Mouse (Mus musculus) kidney, embryonic 14.5 days (tissue): Measurements from ENCODE around the gene Gins3. TPM values are rescaled to one million over a fixed set of nuclear protein-coding genes. Genes with fewer than 3 reads are reported as not detected.
"Not testable (repeated sequence)": the region's sequence is repeated elsewhere in the genome, so short reads cannot be mapped to it uniquely, and the experiment has no call there.

Experiments used
- ATAC-seq: fragments of 200-750 bp; cut with Nextera tagmentation; 2 replicates; pipeline ENCODE4 v1.8.0; 2017; ENCODE audit warnings: moderate number of reproducible peaks, mild to moderate bottlenecking, moderate TSS enrichment, moderate library complexity; ENCODE audit not compliant: low FRiP score, low TSS enrichment
- H3K27ac ChIP-seq: fragments of 300-500 bp; sonication (generic); 2 replicates; pipeline ENCODE4 v1.5.1; 2014; ENCODE audit warnings: low read depth, mild to moderate bottlenecking, low read length, moderate library complexity, mixed read lengths
- H3K27me3 ChIP-seq: fragments of 300-500 bp; sonication (generic); 2 replicates; pipeline ENCODE4 v1.6.1; 2014; ENCODE audit warnings: mild to moderate bottlenecking, low read length; ENCODE audit not compliant: control insufficient read depth, insufficient read depth
- H3K36me3 ChIP-seq: fragments of 300-500 bp; sonication (generic); 2 replicates; pipeline ENCODE4 v1.6.1; 2014; ENCODE audit warnings: low read length, mixed read lengths; ENCODE audit not compliant: control insufficient read depth, insufficient read depth
- H3K4me1 ChIP-seq: fragments of 300-500 bp; sonication (generic); 2 replicates; pipeline ENCODE4 v1.6.1; 2014; ENCODE audit warnings: low read length, mixed read lengths; ENCODE audit not compliant: control insufficient read depth, insufficient read depth
- H3K4me2 ChIP-seq: fragments of 300-500 bp; sonication (generic); replicated peaks from 2 replicates; pipeline ENCODE4 v1.6.1; 2014; ENCODE audit warnings: low read depth, mild to moderate bottlenecking, low read length
- H3K4me3 ChIP-seq: fragments of 300-500 bp; sonication (generic); 2 replicates; pipeline ENCODE4 v1.5.1; 2014; ENCODE audit warnings: mild to moderate bottlenecking, low read length
- H3K9ac ChIP-seq: fragments of 300-500 bp; sonication (generic); 2 replicates; pipeline ENCODE4 v1.6.1; 2014; ENCODE audit warnings: low read depth, mild to moderate bottlenecking, low read length, moderate library complexity
- H3K9me3 ChIP-seq: fragments of 300-500 bp; sonication (generic); 2 replicates; pipeline ENCODE4 v1.6.1; 2016; ENCODE audit warnings: low read length; ENCODE audit not compliant: control insufficient read depth
- WGBS: fragments of 180-500 bp; shearing (Covaris S2); extraction: QIAGEN DNeasy Blood & Tissue Kit; methylation state at CpG from one replicate; pipeline ENCODE4 v1.1.7; 2014; 5-methylcytosine and 5-hydroxymethylcytosine counted together
- polyA plus RNA-seq: library from polyadenylated mRNA; unstranded; fragments of >200 nt; fragmentation: Nextera tagmentation; extraction: Ambion mirVana; gene quantifications from 2 replicates; pipeline ENCODE4 v1.2.1, GENCODE M21; 2014

The Gins3 gene
- polyA plus RNA-seq, 1 experiment from 2014 or later, result 27.0 TPM

DNA sequence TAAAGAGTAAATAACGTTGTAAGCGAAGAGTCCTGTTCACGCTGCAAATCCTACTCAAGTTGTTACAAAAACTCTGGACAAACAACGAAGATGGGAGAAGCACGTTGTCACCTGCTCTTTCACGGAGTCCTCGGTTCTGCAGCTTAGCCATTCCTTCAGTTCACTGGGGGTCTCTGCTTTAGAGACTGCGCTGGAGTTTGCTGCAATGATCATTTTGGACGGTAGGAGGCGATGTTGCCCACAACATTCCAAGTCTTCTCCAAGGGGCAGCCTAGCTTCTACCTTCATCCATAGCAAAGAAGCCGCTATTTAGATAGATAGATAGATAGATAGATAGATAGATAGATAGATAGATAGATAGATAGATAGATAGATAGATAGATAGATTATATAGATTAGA lies 33.4 kb upstream of the Gins3 start:
- no peak overlapping the region for H3K4me2 ChIP-seq
- H3K36me3 ChIP-seq, result no peaks in the 10 kb centered on the region
- no peaks in the 10 kb centered on the region for H3K9me3 ChIP-seq
- H3K27ac ChIP-seq, result no peak overlapping the region
- WGBS, result 12% methylated on average over 11 of the region's 11 CpGs
- H3K4me3 ChIP-seq, result no peak overlapping the region
- no peak overlapping the region for H3K9ac ChIP-seq
- no peaks in the 10 kb centered on the region for H3K4me1 ChIP-seq
- no peaks in the 10 kb centered on the region for H3K27me3 ChIP-seq
- no peak for ATAC-seq

DNA sequence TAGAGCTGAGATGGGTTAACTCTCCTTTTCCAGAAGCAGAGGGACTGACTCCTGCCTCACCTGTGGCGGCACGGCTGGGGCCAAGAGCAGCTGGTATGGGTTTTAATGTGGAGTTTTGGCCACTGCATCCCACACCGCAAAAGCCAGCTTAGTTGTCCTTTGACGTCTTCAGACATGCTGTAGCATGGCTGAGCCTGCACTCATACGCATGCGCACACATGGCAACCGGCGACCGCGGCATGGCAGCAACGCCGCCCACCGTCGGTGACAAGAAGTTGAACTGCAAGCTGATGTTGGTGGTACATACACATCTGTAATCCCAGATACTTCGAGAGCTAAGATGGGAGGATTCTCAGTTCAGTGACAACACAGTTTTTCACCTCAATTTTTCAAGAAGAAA lies 31.9 kb upstream of the Gins3 start:
- H3K27ac ChIP-seq, result no peak overlapping the region
- no peak overlapping the region for H3K4me2 ChIP-seq
- no peaks in the 10 kb centered on the region for H3K9me3 ChIP-seq
- no peaks in the 10 kb centered on the region for H3K27me3 ChIP-seq
- no peaks in the 10 kb centered on the region for H3K4me1 ChIP-seq
- no peaks in the 10 kb centered on the region for H3K36me3 ChIP-seq
- H3K4me3 ChIP-seq, result no peak overlapping the region
- 83% methylated on average over 15 of the region's 15 CpGs for WGBS
- H3K9ac ChIP-seq, result no peak overlapping the region
- ATAC-seq, result no peak

DNA sequence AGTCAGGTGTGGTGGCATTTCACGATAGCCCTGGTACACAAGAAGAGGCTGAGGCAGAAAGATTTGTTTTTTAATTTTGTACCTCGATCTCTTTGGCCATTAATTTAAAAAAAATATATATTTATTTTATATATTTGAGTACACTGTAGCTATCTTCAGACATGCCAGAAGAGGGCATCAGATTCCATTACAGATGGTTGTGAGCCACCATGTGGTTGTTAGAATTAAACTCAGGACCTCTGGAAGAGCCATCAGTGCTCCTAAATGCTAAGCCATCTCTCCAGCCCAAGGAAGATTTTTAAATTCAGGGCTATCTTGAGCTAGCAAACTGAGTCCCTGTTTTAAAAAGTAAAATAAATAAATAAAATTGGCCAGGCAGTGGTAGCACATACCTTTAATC lies 31.1 kb upstream of the Gins3 start:
- Histone ChIP-seq H3K36me3 (no peaks in the 10 kb centered on the region), H3K27me3 (no peaks in the 10 kb centered on the region), H3K9ac (no peak overlapping the region), H3K4me3 (no peak overlapping the region), H3K9me3 (no peaks in the 10 kb centered on the region), H3K4me1 (no peaks in the 10 kb centered on the region), H3K4me2 (no peak overlapping the region), H3K27ac (no peak overlapping the region)
- WGBS, result 74% methylated on average over 2 of the region's 2 CpGs
- no peak for ATAC-seq

DNA sequence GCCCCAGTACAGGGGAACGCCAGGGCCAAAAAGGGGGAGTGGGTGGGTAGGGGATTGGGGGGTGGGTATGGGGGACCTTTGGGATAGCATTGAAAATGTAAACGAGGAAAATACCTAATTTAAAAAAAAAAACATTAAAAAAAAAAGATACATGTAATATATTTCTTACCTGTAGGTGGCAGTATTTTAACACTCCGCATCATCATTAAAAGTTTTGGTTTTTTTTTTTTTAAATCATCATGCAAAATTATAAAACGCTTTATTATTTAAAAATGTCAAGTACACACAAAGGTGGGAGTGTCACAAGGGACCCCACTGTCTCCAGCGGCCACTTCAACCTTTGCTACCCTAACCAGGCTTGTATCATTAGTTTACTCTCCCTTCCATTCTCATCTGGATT lies 26.7 kb upstream of the Gins3 start:
- not testable (repeated sequence) for H3K27me3 ChIP-seq, H3K27ac ChIP-seq, ATAC-seq, H3K9ac ChIP-seq, H3K9me3 ChIP-seq, H3K4me3 ChIP-seq, H3K4me1 ChIP-seq, H3K4me2 ChIP-seq, H3K36me3 ChIP-seq
- 25% methylated on average over 4 of the region's 5 CpGs for WGBS

DNA sequence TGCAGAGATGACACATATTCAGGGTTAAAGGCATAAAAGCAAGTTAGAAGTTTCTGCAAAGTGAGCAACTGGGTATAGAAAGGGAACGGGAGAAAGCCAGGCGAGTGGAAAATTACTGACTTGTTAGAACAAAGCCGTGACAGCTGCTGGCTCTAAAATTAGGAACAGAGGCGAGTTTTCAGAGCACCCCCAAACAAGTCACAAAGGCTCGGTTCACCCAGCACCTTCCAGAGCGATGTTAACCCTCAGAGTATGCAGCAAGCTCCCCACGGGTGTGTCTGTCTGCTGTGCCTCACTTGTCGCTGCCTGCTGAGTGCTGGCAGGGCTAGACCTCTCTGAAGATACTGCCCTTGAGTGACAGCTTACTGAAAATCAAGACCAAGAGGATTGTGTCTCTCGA lies 26.0 kb upstream of the Gins3 start:
- Histone ChIP-seq H3K27ac (no peak overlapping the region), H3K4me3 (no peak overlapping the region), H3K36me3 (no peaks in the 10 kb centered on the region), H3K4me2 (no peak overlapping the region), H3K27me3 (no peaks in the 10 kb centered on the region), H3K4me1 (no peaks in the 10 kb centered on the region), H3K9me3 (no peaks in the 10 kb centered on the region), H3K9ac (no peak overlapping the region)
- WGBS, result 66% methylated on average over 9 of the region's 9 CpGs
- no peak for ATAC-seq

DNA sequence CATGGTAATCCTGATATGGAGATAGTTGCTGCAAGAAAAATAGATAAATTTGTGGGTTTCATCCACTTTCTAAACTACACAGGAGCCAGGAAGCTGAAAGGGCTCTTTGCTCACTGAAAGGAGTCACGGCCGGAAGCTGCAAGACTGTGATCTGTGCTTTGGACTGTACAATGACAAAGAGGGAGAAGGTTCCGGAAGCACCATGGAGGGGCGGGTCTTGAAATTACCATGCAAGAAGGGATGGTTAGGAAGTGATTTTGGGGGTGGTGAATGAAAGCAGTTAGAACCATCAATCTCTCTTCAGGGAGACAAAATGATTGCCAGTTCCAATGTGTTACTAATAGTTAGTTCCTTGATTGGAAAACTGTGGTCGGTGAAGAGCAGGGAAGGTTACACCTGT lies 23.8 kb upstream of the Gins3 start:
- Histone ChIP-seq H3K9me3 (no peaks in the 10 kb centered on the region), H3K27ac (no peak overlapping the region), H3K4me3 (no peak overlapping the region), H3K9ac (no peak overlapping the region), H3K4me2 (no peak overlapping the region), H3K27me3 (no peaks in the 10 kb centered on the region), H3K4me1 (no peaks in the 10 kb centered on the region), H3K36me3 (no peaks in the 10 kb centered on the region)
- 84% methylated on average over 5 of the region's 5 CpGs for WGBS
- ATAC-seq, result no peak

DNA sequence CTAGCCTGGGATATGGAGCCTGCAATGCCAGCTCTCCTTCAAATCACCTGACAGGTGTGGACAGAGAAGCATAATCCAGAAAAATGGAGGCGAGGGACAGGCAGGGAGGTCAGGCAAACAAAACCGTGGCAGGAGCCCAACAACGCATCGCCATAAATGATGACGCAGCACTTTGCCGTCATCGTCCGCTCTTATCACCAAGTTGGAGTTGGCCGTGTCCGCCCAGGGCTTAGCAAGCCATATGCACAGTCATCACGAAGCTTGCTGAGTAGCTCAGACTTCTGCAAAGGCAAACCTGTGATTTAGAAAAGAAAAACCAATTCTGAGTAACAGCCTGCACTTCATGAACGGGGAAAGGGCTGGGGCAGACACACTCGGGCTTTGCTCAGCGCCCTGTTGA lies 22.5 kb upstream of the Gins3 start:
- Histone ChIP-seq H3K4me2 (no peak overlapping the region), H3K9ac (no peak overlapping the region), H3K36me3 (no peaks in the 10 kb centered on the region), H3K27ac (no peak overlapping the region), H3K4me3 (no peak overlapping the region), H3K4me1 (no peaks in the 10 kb centered on the region), H3K27me3 (no peaks in the 10 kb centered on the region), H3K9me3 (no peaks in the 10 kb centered on the region)
- WGBS, result 74% methylated on average over 14 of the region's 14 CpGs
- ATAC-seq, result no peak

DNA sequence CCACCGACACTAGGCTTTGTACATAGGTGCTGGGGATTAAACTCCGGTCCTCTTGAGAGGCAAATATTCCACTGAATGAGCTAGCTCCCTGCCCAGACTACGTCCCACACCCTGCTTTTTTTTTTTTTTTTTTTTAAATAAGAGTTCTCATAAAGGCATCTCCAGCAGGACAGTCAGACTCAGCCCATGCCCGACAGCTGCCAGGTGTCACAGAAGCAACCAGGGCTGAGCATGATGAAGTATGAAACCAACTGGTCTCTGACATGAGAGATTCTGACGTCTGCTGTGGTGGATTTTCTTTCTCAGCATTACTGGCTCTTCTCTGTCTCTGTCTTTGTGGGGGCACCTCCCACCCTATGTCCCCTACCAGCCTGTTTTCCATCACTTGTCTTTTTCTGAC lies 21.5 kb upstream of the Gins3 start:
- no peaks in the 10 kb centered on the region for H3K27me3 ChIP-seq
- H3K4me1 ChIP-seq, result no peaks in the 10 kb centered on the region
- H3K4me2 ChIP-seq, result no peak overlapping the region
- no peak for ATAC-seq
- H3K9ac ChIP-seq, result no peak overlapping the region
- H3K9me3 ChIP-seq, result no peaks in the 10 kb centered on the region
- 57% methylated on average over 5 of the region's 5 CpGs for WGBS
- no peak overlapping the region for H3K27ac ChIP-seq
- no peaks in the 10 kb centered on the region for H3K36me3 ChIP-seq
- H3K4me3 ChIP-seq, result no peak overlapping the region

DNA sequence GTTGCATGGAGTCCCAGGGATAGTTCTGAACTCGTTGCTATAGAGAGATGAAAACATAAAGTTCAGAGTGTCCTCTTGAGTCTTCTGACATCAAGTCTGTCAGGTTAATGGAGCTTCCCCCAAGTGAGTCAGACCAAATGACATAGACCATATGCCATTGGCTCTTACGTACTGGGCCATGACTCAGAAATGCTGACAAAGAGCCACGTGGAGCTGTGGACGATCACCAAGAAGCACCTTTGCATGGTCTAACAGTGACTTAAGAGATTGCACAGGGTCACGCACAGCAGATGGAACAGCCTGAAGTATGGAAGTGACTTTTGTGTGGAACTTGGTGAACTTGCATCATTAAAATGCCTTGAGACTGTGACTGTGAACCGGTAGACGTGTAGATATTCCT lies 16.9 kb upstream of the Gins3 start:
- 82% methylated on average over 7 of the region's 7 CpGs for WGBS
- H3K9me3 ChIP-seq, result no peaks in the 10 kb centered on the region
- H3K27ac ChIP-seq, result no peak overlapping the region

DNA sequence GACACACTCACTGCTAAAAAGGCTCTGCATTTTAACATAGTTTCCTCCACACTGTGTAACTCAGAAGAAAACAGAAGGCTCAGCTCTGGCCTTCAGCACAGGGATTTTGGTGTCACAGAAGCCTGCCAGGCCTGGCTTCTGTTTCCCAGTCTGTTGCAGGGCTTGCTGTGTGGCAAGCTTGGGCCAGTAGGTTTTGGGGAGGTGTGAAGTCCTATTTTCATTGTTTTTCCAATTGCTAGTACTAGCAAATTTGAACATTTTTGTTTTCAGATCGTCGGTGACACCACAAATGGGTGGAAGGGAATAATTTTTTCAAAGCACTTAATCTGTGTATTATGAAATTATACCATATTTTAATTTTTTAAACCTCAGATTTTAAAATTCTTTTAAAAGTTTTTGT lies 13.2 kb upstream of the Gins3 start:
- no peak for ATAC-seq
- Histone ChIP-seq H3K4me2 (no peak overlapping the region), H3K9ac (no peak overlapping the region), H3K4me1 (no peaks in the 10 kb centered on the region), H3K9me3 (no peaks in the 10 kb centered on the region), H3K4me3 (no peak overlapping the region), H3K27ac (no peak overlapping the region), H3K36me3 (no peaks in the 10 kb centered on the region), H3K27me3 (no peaks in the 10 kb centered on the region)
- WGBS, result 92% methylated on average over 2 of the region's 2 CpGs

More for the DNA sequence above, 16.9 kb upstream of the Gins3 start:
- no peak overlapping the region for H3K9ac ChIP-seq
- no peaks in the 10 kb centered on the region for H3K36me3 ChIP-seq
- ATAC-seq, result no peak
- no peaks in the 10 kb centered on the region for H3K4me1 ChIP-seq
- no peak overlapping the region for H3K4me2 ChIP-seq
- H3K27me3 ChIP-seq, result no peaks in the 10 kb centered on the region
- H3K4me3 ChIP-seq, result no peak overlapping the region
